Mouse (Mus musculus) telencephalon, adult 2 months (tissue): ENCODE measurements at regions not wholly inside any gene's neighbourhood (a gene's known extent, or its start where the extent isn't known, plus 50 kb on each side); places are given as distances from the start of the nearest gene placed in this dataset.
"Not testable (repeated sequence)": the region's sequence is repeated elsewhere in the genome, so short reads cannot be mapped to it uniquely, and the experiment has no call there.

ENCODE experiments used
- DNase-seq: peaks from one replicate; pipeline ENCODE4 v3.0.0-alpha.2; 2011; ENCODE audit warnings: low read depth, low spot score

- peak; percentile 9 for DNase-seq
These were observed 1899.9 kb upstream of the Slc39a10 start for GRCm38 (mm10) chr1:48792573-48792972.

GRCm38 (mm10) chr1:48753252-48753755 lies 1860.7 kb upstream of the Slc39a10 start:
- DNase-seq = no peak

DNA sequence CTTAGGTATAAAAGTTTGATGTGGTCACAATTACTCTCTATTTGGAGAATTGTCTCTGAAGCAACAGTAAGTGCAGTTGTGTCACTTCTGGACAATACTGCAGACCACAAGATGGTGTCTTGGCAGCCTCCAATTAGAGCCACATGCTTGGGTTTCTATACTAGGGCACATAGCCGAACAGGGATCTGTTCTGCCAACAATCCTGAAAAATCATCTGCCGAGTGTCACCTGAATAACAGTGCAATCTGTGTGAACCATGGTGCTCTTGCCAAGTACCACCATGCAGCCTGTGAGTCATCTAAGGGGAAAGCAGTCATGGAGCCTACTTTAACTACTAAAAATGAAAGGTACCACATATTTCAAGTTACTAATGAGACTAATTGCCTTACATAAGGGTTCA lies 1840.9 kb upstream of the Slc39a10 start:
- peak; percentile 31 for DNase-seq

- DNase-seq = not testable (repeated sequence)
These were observed 1816.0 kb upstream of the Slc39a10 start for GRCm38 (mm10) chr1:48708606-48709005.
